Mouse (Mus musculus) thymus, adult 2 months (tissue): ENCODE results near the gene Olfr741. TPM values are rescaled to one million over a fixed set of nuclear protein-coding genes. Genes with fewer than 3 reads are reported as not detected.

ENCODE experiments used
- DNase-seq: peaks from one replicate; pipeline ENCODE4 v3.0.0; 2021
- H3K27ac ChIP-seq: fragments of 200-500 bp; 2 replicates; pipeline ENCODE4 v1.5.1; 2012; ENCODE audit warnings: low read length, control low read depth; ENCODE audit not compliant: control insufficient read depth, insufficient read depth
- H3K27me3 ChIP-seq: fragments of 200-500 bp; 2 replicates; pipeline ENCODE4 v1.6.1; 2012; ENCODE audit warnings: mild to moderate bottlenecking, low read length, moderate library complexity, mixed read lengths; ENCODE audit not compliant: control insufficient read depth, insufficient read depth
- H3K36me3 ChIP-seq: fragments of 200-500 bp; 2 replicates; pipeline ENCODE4 v1.6.1; 2012; ENCODE audit warnings: mild to moderate bottlenecking, low read length, moderate library complexity; ENCODE audit not compliant: control insufficient read depth, insufficient read depth
- H3K4me1 ChIP-seq: fragments of 200-500 bp; replicated peaks from 2 replicates; pipeline ENCODE4 v1.6.1; 2012; ENCODE audit warnings: low read length; ENCODE audit not compliant: control insufficient read depth, insufficient read depth
- H3K4me3 ChIP-seq: fragments of 200-500 bp; 2 replicates; pipeline ENCODE4 v1.5.1; 2012; ENCODE audit warnings: mild to moderate bottlenecking, low read length, control low read depth, moderate library complexity; ENCODE audit not compliant: control insufficient read depth, insufficient read depth
- CTCF ChIP-seq: fragments of 200-500 bp; IDR thresholded peaks from 2 replicates; pipeline ENCODE4 v1.5.1; 2012; ENCODE audit warnings: mild to moderate bottlenecking, control low read depth, low read length, moderate library complexity, borderline replicate concordance; ENCODE audit not compliant: control insufficient read depth, poor library complexity, insufficient read depth; ENCODE audit errors: extremely low read depth
- POLR2A ChIP-seq: fragments of 200-500 bp; IDR thresholded peaks from 2 replicates; pipeline ENCODE4 v1.6.1; 2012; ENCODE audit warnings: mild to moderate bottlenecking, low read length, control low read depth, moderate library complexity; ENCODE audit not compliant: control insufficient read depth, poor library complexity, insufficient read depth; ENCODE audit errors: extremely low read depth
- WGBS: fragments of 180-500 bp; shearing (Covaris S2); methylation state at CpG from one replicate; pipeline ENCODE4 v1.1.7; 2018; 5-methylcytosine and 5-hydroxymethylcytosine counted together
- polyA plus RNA-seq: library from polyadenylated mRNA; depleted of rRNA; stranded (reverse); fragments of >200 nt; gene quantifications from 2 replicates; pipeline ENCODE4 v1.2.3, GENCODE M21; 2012; rRNA removed

Olfr741 gene
- not detected in 2 replicates for polyA plus RNA-seq

GRCm38 (mm10) chr14:50472438-50472837, at the start of gene Olfr741:
Olfr741 (plus strand) TSS chr14:50472738.
- Histone ChIP-seq H3K36me3 (no peaks in the 10 kb centered on the region), H3K4me3 (no peak within 1 kb of the TSS), H3K27ac (no peak within 1 kb of the TSS), H3K27me3 (no peaks in the 10 kb centered on the region), H3K4me1 (no peaks in the 10 kb centered on the region)
- 72% methylated on average over 2 of the region's 2 CpGs for WGBS
- no peak for DNase-seq
- TF ChIP-seq POLR2A (no peak), CTCF (no peak)

- TF ChIP-seq POLR2A (no peak), CTCF (no peak)
- DNase-seq, result no peak
- Histone ChIP-seq H3K4me3 (no peak within 1 kb of the TSS), H3K27ac (no peak within 1 kb of the TSS), H3K27me3 (no peaks in the 10 kb centered on the region), H3K4me1 (no peaks in the 10 kb centered on the region), H3K36me3 (no peaks in the 10 kb centered on the region)
- 88% methylated on average over 3 of the region's 3 CpGs for WGBS
Observed at GRCm38 (mm10) chr14:50445245-50445644, 27.3 kb upstream of the Olfr741 start, which contains the start of gene Olfr740. Olfr740 (plus strand) TSS chr14:50445545.

GRCm38 (mm10) chr14:50478406-50478805, 5.9 kb downstream of the Olfr741 start:
- Histone ChIP-seq H3K36me3 (no peaks in the 10 kb centered on the region), H3K27ac (no peak overlapping the region), H3K4me3 (no peak overlapping the region), H3K27me3 (no peaks in the 10 kb centered on the region), H3K4me1 (no peaks in the 10 kb centered on the region)
- TF ChIP-seq POLR2A, result no peak
- TF ChIP-seq CTCF, result no peak
- DNase-seq, result no peak
- WGBS, result 79% methylated on average over 2 of the region's 2 CpGs

GRCm38 (mm10) chr14:50503300-50503699, 30.8 kb downstream of the Olfr741 start, which contains the start of gene Olfr742:
Olfr742 (plus strand) TSS chr14:50503600.
- no peaks in the 10 kb centered on the region for H3K4me1 ChIP-seq
- H3K4me3 ChIP-seq, result no peak within 1 kb of the TSS
- H3K36me3 ChIP-seq, result no peaks in the 10 kb centered on the region
- H3K27me3 ChIP-seq, result no peaks in the 10 kb centered on the region
- WGBS, result 58% methylated on average over 2 of the region's 2 CpGs
- DNase-seq, result no peak
- TF ChIP-seq CTCF (no peak), POLR2A (no peak)
- no peak within 1 kb of the TSS for H3K27ac ChIP-seq

- DNase-seq, result no peak
- H3K4me3 ChIP-seq, result no peak within 1 kb of the TSS
- H3K27me3 ChIP-seq, result no peaks in the 10 kb centered on the region
- H3K4me1 ChIP-seq, result no peaks in the 10 kb centered on the region
- H3K36me3 ChIP-seq, result no peaks in the 10 kb centered on the region
- no peak within 1 kb of the TSS for H3K27ac ChIP-seq
- no peak for TF ChIP-seq POLR2A
- no peak for TF ChIP-seq CTCF
Observed at GRCm38 (mm10) chr14:50521539-50521938, 49.0 kb downstream of the Olfr741 start, which contains the start of gene Olfr743. Olfr743 (plus strand) TSS chr14:50521839.

Other genes with a start within 250 kb of the Olfr741 start
- not detected in 2 replicates for gene Olfr731, start 230.9 kb upstream of the Olfr741 start, polyA plus RNA-seq
- gene Olfr732, start 188.5 kb upstream of the Olfr741 start, polyA plus RNA-seq, result not detected in 2 replicates
- gene Olfr733, start 171.2 kb upstream of the Olfr741 start, polyA plus RNA-seq, result not detected in 2 replicates
- not detected in 2 replicates for gene Olfr734, start 146.0 kb upstream of the Olfr741 start, polyA plus RNA-seq
- not detected in 2 replicates for gene Olfr735, start 123.9 kb upstream of the Olfr741 start, polyA plus RNA-seq
- 1.5 and 2.4 TPM in 2 replicates for gene Tlr11, start 114.8 kb upstream of the Olfr741 start, polyA plus RNA-seq
- not detected in 2 replicates for gene Olfr736, start 91.6 kb upstream of the Olfr741 start, polyA plus RNA-seq
- gene Olfr738, start 65.2 kb upstream of the Olfr741 start, polyA plus RNA-seq, result not detected in 2 replicates
- not detected in 2 replicates for gene Olfr739, start 54.1 kb upstream of the Olfr741 start, polyA plus RNA-seq
- not detected in 2 replicates for gene Olfr740, start 27.2 kb upstream of the Olfr741 start, polyA plus RNA-seq
- gene Olfr742, start 30.9 kb downstream of the Olfr741 start, polyA plus RNA-seq, result not detected in 2 replicates
- gene Olfr743, start 49.1 kb downstream of the Olfr741 start, polyA plus RNA-seq, result not detected in 2 replicates
- not detected in 2 replicates for gene Olfr744, start 142.1 kb downstream of the Olfr741 start, polyA plus RNA-seq
- not detected in 2 replicates for gene Olfr745, start 166.7 kb downstream of the Olfr741 start, polyA plus RNA-seq
- gene Olfr746, start 174.3 kb downstream of the Olfr741 start, polyA plus RNA-seq, result not detected in 2 replicates
- not detected in 2 replicates for gene Olfr747, start 220.5 kb downstream of the Olfr741 start, polyA plus RNA-seq
- not detected in 2 replicates for gene Olfr748, start 234.6 kb downstream of the Olfr741 start, polyA plus RNA-seq